Mouse (Mus musculus) CH12.LX (cell line): Measurements from ENCODE around the gene Evi5. TPM values are rescaled to one million over a fixed set of nuclear protein-coding genes. Genes with fewer than 3 reads are reported as not detected.

ENCODE experiments used
- DNase-seq: peaks from one replicate; pipeline ENCODE4 v3.0.0-alpha.2; 2013; ENCODE audit errors: extremely low read depth
- H3K27ac ChIP-seq: 2 replicates; pipeline ENCODE4 v1.5.1; 2012; ENCODE audit warnings: low read depth, mild to moderate bottlenecking, control low read depth, moderate library complexity; ENCODE audit not compliant: insufficient read depth
- H3K27me3 ChIP-seq: replicated peaks from 2 replicates; pipeline ENCODE3; 2012; ENCODE audit warnings: inconsistent platforms
- H3K36me3 ChIP-seq, 2 experiments: replicated peaks in 1 of 2; 2 replicates each; pipeline versions ENCODE3 to v1.6.1; 2012; ENCODE audit warnings: inconsistent platforms in 1 of 2, low read length in 1 of 2, mild to moderate bottlenecking in 1 of 2, mixed read lengths in 1 of 2, moderate library complexity in 1 of 2; ENCODE audit not compliant: control insufficient read depth in 1 of 2, insufficient read depth in 1 of 2
- H3K4me1 ChIP-seq, 2 experiments: 2 replicates each; pipeline ENCODE4 v1.6.1; 2012; ENCODE audit warnings: inconsistent platforms in 1 of 2, moderate library complexity in 1 of 2; ENCODE audit not compliant: insufficient read depth in 2 of 2, control insufficient read depth in 1 of 2
- H3K4me2 ChIP-seq: 2 replicates; pipeline ENCODE4 v1.6.1; 2012; ENCODE audit warnings: low read depth, mild to moderate bottlenecking, control low read depth; ENCODE audit not compliant: poor library complexity, insufficient read depth, severe bottlenecking
- H3K4me3 ChIP-seq, 3 experiments: fragments of 150-350 bp in 1 of 3; sonication (generic) in 1 of 3; replicated peaks in 1 of 3; 2 replicates each; pipeline versions ENCODE3 to v1.5.1; 2011 to 2012; ENCODE audit warnings: low read depth in 2 of 3, low read length in 2 of 3, mild to moderate bottlenecking in 2 of 3, moderate library complexity in 2 of 3, control low read depth in 1 of 3, improper control_type of control experiment in 1 of 3, inconsistent platforms in 1 of 3, mixed read lengths in 1 of 3; ENCODE audit not compliant: poor library complexity in 1 of 3
- H3K79me2 ChIP-seq: replicated peaks from 2 replicates; pipeline ENCODE4 v1.6.1; 2012; ENCODE audit warnings: mild to moderate bottlenecking, moderate library complexity; ENCODE audit not compliant: control insufficient read depth, poor library complexity, insufficient read depth, severe bottlenecking; ENCODE audit errors: extremely low read depth
- H3K9ac ChIP-seq: 2 replicates; pipeline ENCODE4 v1.6.1; 2012; ENCODE audit warnings: low read depth, mild to moderate bottlenecking, control low read depth, moderate library complexity; ENCODE audit not compliant: insufficient read depth
- H3K9me3 ChIP-seq: replicated peaks from 2 replicates; pipeline ENCODE3; 2012; ENCODE audit warnings: low read length, inconsistent platforms, mixed read lengths
- CHD1 ChIP-seq: IDR thresholded peaks from 2 replicates; pipeline ENCODE4 v1.6.1; 2012; ENCODE audit warnings: low read depth, low read length, improper control_type of control experiment, inconsistent platforms
- ELF1 ChIP-seq: IDR thresholded peaks from 2 replicates; pipeline ENCODE4 v1.6.1; 2014; ENCODE audit warnings: low read depth, mild to moderate bottlenecking, inconsistent platforms, low read length, improper control_type of control experiment
- ETS1 ChIP-seq: conservative IDR thresholded peaks from 2 replicates; pipeline ENCODE4 v1.6.1; 2012; ENCODE audit warnings: low read depth, mild to moderate bottlenecking, inconsistent platforms, low read length, improper control_type of control experiment, moderate library complexity
- IRF4 ChIP-seq: IDR thresholded peaks from 2 replicates; pipeline ENCODE4 v1.6.1; 2014; ENCODE audit warnings: low read depth, mild to moderate bottlenecking, inconsistent platforms, low read length, improper control_type of control experiment
- JUN ChIP-seq: IDR thresholded peaks from 2 replicates; pipeline ENCODE4 v1.6.1; 2011; ENCODE audit warnings: low read depth, mild to moderate bottlenecking, low read length, improper control_type of control experiment, moderate library complexity; ENCODE audit not compliant: insufficient read depth
- JUND ChIP-seq: conservative IDR thresholded peaks from 2 replicates; pipeline ENCODE4 v1.6.1; 2011; ENCODE audit warnings: low read depth, low read length, improper control_type of control experiment
- KAT2A ChIP-seq: IDR thresholded peaks from 2 replicates; pipeline ENCODE4 v1.6.1; 2012; ENCODE audit warnings: low read length, improper control_type of control experiment, inconsistent platforms; ENCODE audit not compliant: insufficient replicate concordance
- MAFK ChIP-seq: IDR thresholded peaks from 2 replicates; pipeline ENCODE4 v1.6.1; 2011; ENCODE audit warnings: low read length, improper control_type of control experiment; ENCODE audit not compliant: insufficient replicate concordance
- MAX ChIP-seq: IDR thresholded peaks from 2 replicates; pipeline ENCODE4 v1.6.1; 2011; ENCODE audit warnings: low read length, improper control_type of control experiment
- MAZ ChIP-seq: IDR thresholded peaks from 2 replicates; pipeline ENCODE4 v1.6.1; 2012; ENCODE audit warnings: low read depth, mild to moderate bottlenecking, inconsistent platforms, low read length, improper control_type of control experiment, moderate library complexity
- MEF2A ChIP-seq: IDR thresholded peaks from 2 replicates; pipeline ENCODE4 v1.6.1; 2014; ENCODE audit warnings: low read depth, mild to moderate bottlenecking, inconsistent platforms, low read length, improper control_type of control experiment, borderline replicate concordance
- MYC ChIP-seq: IDR thresholded peaks from 2 replicates; pipeline ENCODE4 v1.6.1; 2011; ENCODE audit warnings: low read depth, mild to moderate bottlenecking, improper control_type of control experiment, low read length
- NELFE ChIP-seq: IDR thresholded peaks from 2 replicates; pipeline ENCODE4 v1.6.1; 2011; ENCODE audit warnings: low read depth, low read length, improper control_type of control experiment
- NRF1 ChIP-seq: IDR thresholded peaks from 2 replicates; pipeline ENCODE4 v1.6.1; 2014; ENCODE audit warnings: low read depth, mild to moderate bottlenecking, inconsistent platforms, low read length, improper control_type of control experiment, moderate library complexity
- POLR2A ChIP-seq: IDR thresholded peaks from 2 replicates; pipeline ENCODE4 v1.6.1; 2011; ENCODE audit warnings: low read depth, mild to moderate bottlenecking, improper control_type of control experiment, low read length
- RAD21 ChIP-seq: IDR thresholded peaks from 2 replicates; pipeline ENCODE4 v1.6.1; 2011; ENCODE audit warnings: low read depth, mild to moderate bottlenecking, low read length, improper control_type of control experiment, moderate library complexity
- RCOR1 ChIP-seq: conservative IDR thresholded peaks from 2 replicates; pipeline ENCODE4 v1.6.1; 2012; ENCODE audit warnings: low read depth, mild to moderate bottlenecking, inconsistent platforms, low read length, improper control_type of control experiment
- SIN3A ChIP-seq: IDR thresholded peaks from 2 replicates; pipeline ENCODE4 v1.6.1; 2012; ENCODE audit warnings: low read length, improper control_type of control experiment, inconsistent platforms
- TBP ChIP-seq: conservative IDR thresholded peaks from 2 replicates; pipeline ENCODE4 v1.6.1; 2011; ENCODE audit warnings: low read depth, low read length, improper control_type of control experiment
- TCF12 ChIP-seq: IDR thresholded peaks from 2 replicates; pipeline ENCODE4 v1.6.1; 2014; ENCODE audit warnings: low read depth, mild to moderate bottlenecking, inconsistent platforms, low read length, improper control_type of control experiment
- UBTF ChIP-seq: IDR thresholded peaks from 2 replicates; pipeline ENCODE4 v1.6.1; 2012; ENCODE audit warnings: low read depth, mild to moderate bottlenecking, inconsistent platforms, low read length, improper control_type of control experiment, moderate library complexity
- USF1 ChIP-seq: IDR thresholded peaks from 2 replicates; pipeline ENCODE4 v1.6.1; 2014; ENCODE audit warnings: low read depth, mild to moderate bottlenecking, inconsistent platforms, low read length, improper control_type of control experiment
- USF2 ChIP-seq: conservative IDR thresholded peaks from 2 replicates; pipeline ENCODE4 v1.6.1; 2011; ENCODE audit warnings: low read depth, low read length, improper control_type of control experiment
- ZC3H11A ChIP-seq: IDR thresholded peaks from 2 replicates; pipeline ENCODE4 v1.6.1; 2012; ENCODE audit warnings: low read depth, mild to moderate bottlenecking, inconsistent platforms, low read length, improper control_type of control experiment
- ZKSCAN1 ChIP-seq: IDR thresholded peaks from 2 replicates; pipeline ENCODE4 v1.6.1; 2012; ENCODE audit warnings: low read depth, inconsistent platforms, low read length, improper control_type of control experiment, borderline replicate concordance
- ZMIZ1 ChIP-seq: IDR thresholded peaks from 2 replicates; pipeline ENCODE4 v1.6.1; 2012; ENCODE audit warnings: low read depth, mild to moderate bottlenecking, inconsistent platforms, low read length, improper control_type of control experiment
- ZNF384 ChIP-seq: IDR thresholded peaks from 2 replicates; pipeline ENCODE4 v1.6.1; 2012; ENCODE audit warnings: low read depth, low read length, improper control_type of control experiment, inconsistent platforms
- dilution Hi-C: fragments of 300-500 bp; cut with MboI; formaldehyde crosslinking; loops from 2 replicates; pipeline ENCODE4 v1.14.3; 2020; ENCODE audit warnings: low sequenced_read_pairs; ENCODE audit not compliant: extremely low pct_unique_long_range_greater_than_20kb, extremely low pct_ligation_motif_present
- in situ Hi-C: fragments of 300-500 bp; cut with MboI; formaldehyde crosslinking; loops from 3 replicates; pipeline ENCODE4 v1.14.3; 2019; ENCODE audit warnings: low sequenced_read_pairs, low pct_ligation_motif_present, low pct_unique_long_range_greater_than_20kb, mixed read lengths
- polyA plus RNA-seq: library from polyadenylated mRNA; unstranded; fragments of >175 nt; gene quantifications from 2 replicates; pipeline ENCODE4 v1.2.1, GENCODE M21; 2012; ENCODE audit warnings: low read depth; ENCODE audit not compliant: insufficient read length
- total RNA-seq, 2 experiments: library from RNA; depleted of rRNA; stranded (reverse); fragments of 300-350 nt in 1 of 2; fragments of >200 nt in 1 of 2; gene quantifications; 2 replicates each; pipeline ENCODE4 v1.2.3; 2012 to 2014

The Evi5 gene
- total and polyA plus RNA-seq, 3 experiments: 3.2 to 6.3 (median 3.8) TPM

DNA sequence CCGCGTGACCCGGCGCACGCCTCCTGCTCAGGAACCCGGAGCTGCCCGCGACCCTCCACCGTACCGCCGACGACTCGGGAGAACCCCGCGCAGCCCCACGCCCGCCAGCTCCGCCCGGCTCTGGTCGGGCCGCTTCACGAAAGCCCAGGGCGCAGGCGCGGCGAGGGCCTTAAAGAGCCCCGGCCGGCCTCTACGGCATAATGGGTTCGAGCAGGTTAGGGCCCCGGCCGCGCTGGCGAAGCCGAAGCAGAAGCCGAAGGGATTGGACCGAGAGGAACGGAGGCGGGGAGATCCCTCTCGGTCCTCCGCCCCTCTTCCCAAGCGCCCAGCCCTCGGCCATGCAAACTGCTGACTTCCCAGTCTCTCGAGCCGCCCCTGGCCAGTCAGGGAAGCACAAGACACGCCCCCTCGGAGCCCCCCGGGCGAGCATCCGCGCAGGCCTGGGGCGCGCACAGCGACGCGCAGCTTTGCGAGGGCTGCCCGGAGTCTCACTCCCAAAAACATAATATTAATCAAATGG lies 5.9 kb downstream of the Evi5 start:
- dilution Hi-C loops: no loop called here
- TF ChIP-seq MYC (no peak), TBP (0 out of 2 replicates have a peak, but pooled peaks have one; percentile 26), UBTF (peak; percentile 28; the same call in 1 of the 2 replicates), ZKSCAN1 (no peak), NRF1 (peak; percentile 87), TCF12 (peak; percentile 64; the same call in 1 of the 2 replicates), ZMIZ1 (0 out of 2 replicates have a peak, but pooled peaks have one; percentile 41), NELFE (0 out of 2 replicates have a peak, but pooled peaks have one; percentile 32), POLR2A (peak; percentile 64), MAZ (0 out of 2 replicates have a peak, but pooled peaks have one; percentile 57)
- TF ChIP-seq, all 38 proteins: peak for 8
- peak overlapping the region; percentile 50 to 89 (median 71) for H3K4me3 ChIP-seq
- H3K27ac ChIP-seq: no peak overlapping the region
- DNase-seq: peak; percentile 75
- peaks cover 9% of the 10 kb centered on the region for H3K27me3 ChIP-seq
- H3K9ac ChIP-seq: peak overlapping the region; percentile 56
- peak overlapping the region; percentile 66 for H3K4me2 ChIP-seq
- in situ Hi-C loops: no loop called here
- no peaks in the 10 kb centered on the region for H3K9me3 ChIP-seq
- H3K4me1 ChIP-seq: peaks cover 3 to 30% of the 10 kb centered on the region in 2 experiments; a peak in 3 of 4 replicates
- no peaks in the 10 kb centered on the region for H3K36me3 ChIP-seq
- H3K79me2 ChIP-seq: peaks cover 9% of the 10 kb centered on the region

DNA sequence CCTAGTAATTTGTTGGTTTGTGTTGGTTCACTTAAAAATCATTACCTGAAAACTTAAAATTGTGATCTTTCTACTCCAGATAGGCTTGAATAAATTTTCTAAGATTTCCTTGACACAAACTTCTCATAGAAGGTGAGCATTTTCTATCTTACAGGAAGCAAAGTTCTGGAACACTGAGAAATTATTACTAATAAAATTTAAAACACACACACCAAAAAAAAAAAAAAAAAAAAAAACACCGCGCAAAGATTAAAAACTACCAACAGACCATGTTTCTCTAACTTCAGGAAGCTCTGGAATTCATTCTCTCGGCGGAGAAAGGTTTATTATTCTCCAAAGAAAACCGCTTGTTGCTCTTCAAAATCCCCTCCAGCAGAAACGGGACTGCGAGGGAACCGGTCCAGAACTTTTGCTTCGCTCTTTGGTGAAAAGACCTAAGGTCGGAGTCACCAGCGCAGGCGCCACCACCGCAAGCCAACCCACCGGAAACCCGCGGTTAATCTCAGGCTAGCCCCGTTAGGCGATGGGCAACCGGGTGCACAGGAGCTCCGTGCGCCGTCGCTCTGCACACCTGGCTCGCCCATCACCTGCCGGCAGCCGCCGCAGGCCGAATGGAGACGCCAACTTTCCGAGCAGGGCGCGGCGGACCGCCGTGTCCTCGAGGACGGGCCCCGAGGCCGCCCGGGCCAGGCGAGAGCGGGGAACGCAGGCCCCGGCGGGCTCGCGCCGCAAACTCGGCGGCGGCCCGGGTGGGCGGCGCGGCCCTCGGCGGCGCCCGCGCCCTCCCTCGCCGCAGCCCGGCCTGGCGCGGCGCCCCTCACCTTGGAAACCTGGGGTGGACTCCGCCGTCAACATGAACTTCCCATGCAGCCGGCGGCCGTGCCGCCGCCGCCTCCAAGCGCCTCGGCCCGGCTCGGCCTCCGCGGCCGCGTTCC lies 6.7 kb downstream of the Evi5 start:
- Histone ChIP-seq H3K4me1 (peaks cover 3 to 30% of the 10 kb centered on the region in 2 experiments; a peak in 3 of 4 replicates), H3K79me2 (peaks cover 9% of the 10 kb centered on the region), H3K9me3 (no peaks in the 10 kb centered on the region), H3K4me2 (peak overlapping the region; percentile 52; the same call in 1 of the 2 replicates), H3K9ac (peak overlapping the region; percentile 56), H3K27ac (no peak overlapping the region), H3K4me3 (peak overlapping the region; percentile 50 to 89 (median 71)), H3K27me3 (peaks cover 9% of the 10 kb centered on the region), H3K36me3 (no peaks in the 10 kb centered on the region)
- dilution Hi-C loops: no loop called here
- in situ Hi-C loops: no loop called here
- DNase-seq: peak; percentile 67
- TF ChIP-seq KAT2A (no peak), RAD21 (no peak), ELF1 (0 out of 2 replicates have a peak, but pooled peaks have one; percentile 25), ZC3H11A (no peak), IRF4 (0 out of 2 replicates have a peak, but pooled peaks have one; percentile 36), USF2 (no peak), JUN (no peak), RCOR1 (no peak), TBP (no peak), USF1 (no peak), MEF2A (no peak), JUND (no peak), MAFK (no peak), MYC (no peak), MAZ (no peak), NRF1 (peak; percentile 82), MAX (no peak), ZMIZ1 (no peak), ZNF384 (peak; percentile 83), ETS1 (0 out of 2 replicates have a peak, but pooled peaks have one; percentile 14), CHD1 (no peak), SIN3A (no peak; the same call in 1 of the 2 replicates)
